In the genomic region with DNA sequence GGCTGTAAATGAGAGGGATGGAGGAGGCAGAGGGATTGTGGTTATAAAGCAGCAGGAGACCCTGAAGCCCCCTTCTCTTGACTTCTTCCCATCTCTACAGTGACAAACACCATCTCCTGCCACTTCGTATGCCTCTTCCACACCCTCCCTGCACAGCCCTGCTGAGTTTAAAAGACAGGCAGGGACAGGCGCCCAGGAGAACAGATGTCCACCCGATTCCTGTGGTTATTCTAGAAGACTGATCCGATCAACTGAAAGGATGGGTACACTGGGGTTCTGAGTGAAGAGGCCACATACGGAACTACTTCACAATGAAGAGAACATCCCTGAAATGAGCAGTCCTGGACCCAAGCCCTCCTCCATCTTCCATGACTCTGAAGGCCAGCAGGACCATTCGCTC, we compare ENCODE assay signal across 24 mouse cellular contexts. TPM values are rescaled to one million over a fixed set of nuclear protein-coding genes. Genes with fewer than 3 reads are reported as not detected.
A peak's percentile ranks its signal among the peaks of the same experiment; 100 is the strongest.
DNase-seq lines count a peak whose midpoint lies in the region; ATAC-seq and TF ChIP-seq lines count a peak whose summit lies in the region.
"Had no signal": no experiment of that assay in that cellular context is flagged by ENCODE, and none has a peak within 500 bp of the region (broad histone marks: within the 10 kb centered on the region; RNA-seq: fewer than 3 reads in every experiment).

No protein-coding gene starts in this region.

- no peak overlapping the region for H3K27ac ChIP-seq in left cerebral cortex, adult 2 months
- H3K27ac ChIP-seq: embryonic facial prominence, embryonic 13.5 days; embryonic facial prominence, embryonic 15.5 days; forebrain, embryonic 10.5 days; forebrain, embryonic 13.5 days; forebrain, embryonic 15.5 days had no signal

- DNase-seq in cerebellum, adult 11 months, result no peak
- peak; percentile 31 to 52 for DNase-seq in cerebellum, adult 18-20 months
- DNase-seq in cerebellum, postnatal 4 days (ENCODE audit: low spot score in 2 of 2), result no peak
- peak; percentile 49 for DNase-seq in cerebellum, adult 9-10 months
- peak; percentile 46 to 57 for DNase-seq in cerebellum, postnatal 25 days
- DNase-seq in left cerebral cortex, adult 2 months (ENCODE audit: extremely low spot score in 1 of 2, low spot score in 2 of 2), result no peak
- DNase-seq in spleen, postnatal 14 days (ENCODE audit: low spot score in 2 of 2), result no peak
- DNase-seq: adrenal gland, adult 8-10 months; adrenal gland, postnatal 14 days; adrenal gland, postnatal 36 days; B cell, adult 2 months; embryo, embryonic 11 days; forebrain, postnatal 0 days had no signal

- H3K4me3 ChIP-seq in left cerebral cortex, adult 2 months, result no peak overlapping the region
- H3K4me3 ChIP-seq: embryonic facial prominence, embryonic 13.5 days; embryonic facial prominence, embryonic 15.5 days; erythroblast, embryonic 14.5 days; forebrain, embryonic 10.5 days; forebrain, embryonic 13.5 days; forebrain, embryonic 15.5 days had no signal

- intact Hi-C loops in left cerebral cortex, adult 2 months (cut with DNase I), result no loop called here

- no peak for TF ChIP-seq CTCF in left cerebral cortex, adult 2 months (IDR thresholded peaks at IDR 0.05)

- 0 out of 2 replicates have a peak, but pooled peaks have one; percentile 24 for ATAC-seq in cerebellum, adult (ENCODE audit: insufficient number of reproducible peaks, low FRiP score, low TSS enrichment)
- ATAC-seq: activated CD4-positive, CD25-positive, alpha-beta regulatory T cell, adult 4 months; CD4-positive, CD25-positive, alpha-beta regulatory T cell, adult 4 months; forebrain, embryonic 13.5 days; forebrain, embryonic 15.5 days; forebrain, postnatal 0 days; Patski had no signal

RNA-seq across cellular contexts. Expression of a gene that starts 26.1 kb away (rescaled TPM):
- total RNA-seq in left cerebral cortex, adult 2 months (2021), result 10 to 100 TPM; 65.1 to 66.4 TPM

RNA-seq across cellular contexts. Expression of a gene that starts 35.3 kb away (rescaled TPM):
- 100 to 1,000 TPM; 120 to 123 TPM for total RNA-seq in left cerebral cortex, adult 2 months (2021)
- total RNA-seq: CH12.LX had no signal

Comparison
In these comparisons a context has a peak if more than half of its experiments do, and no peak if none do; other contexts are left out.
1. DNase-seq: peak in cerebellum, adult 18-20 months (2 of 2), cerebellum, adult 9-10 months (single experiment) and cerebellum, postnatal 25 days (2 of 2); none in cerebellum, adult 11 months (single experiment), cerebellum, postnatal 4 days (0 of 2), left cerebral cortex, adult 2 months (0 of 2) and spleen, postnatal 14 days (0 of 2).